Mouse (Mus musculus) gastrocnemius, postnatal 10 days (tissue): ENCODE measurements at regions not wholly inside any gene's neighbourhood (a gene's known extent, or its start where the extent isn't known, plus 50 kb on each side); places are given as distances from the start of the nearest gene placed in this dataset.
A peak's percentile ranks its signal among the peaks of the same experiment; 100 is the strongest.

Source experiments
- DNase-seq: peaks from one replicate; pipeline ENCODE4 v3.0.0; 2021; ENCODE audit warnings: mixed read lengths

DNA sequence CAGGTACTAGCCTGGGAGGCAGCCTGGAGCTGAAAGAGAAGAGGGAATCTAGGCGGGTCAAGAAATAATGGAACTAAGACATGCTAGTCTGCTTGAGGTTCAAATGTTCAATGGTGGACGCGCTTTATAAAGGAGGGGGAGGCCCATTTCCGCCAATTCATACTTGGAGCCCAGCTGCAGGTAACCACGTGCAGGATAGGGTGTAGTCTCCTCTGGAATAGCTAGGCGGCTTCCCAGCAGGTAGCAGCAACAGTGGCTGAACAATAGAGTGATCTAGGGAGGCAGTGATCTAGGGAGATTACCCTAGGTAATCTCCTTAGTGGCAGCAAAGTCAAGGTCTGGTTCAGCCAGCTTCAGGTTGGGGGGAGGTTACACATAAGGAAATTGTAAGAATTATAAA, 134.6 kb downstream of the Sh2d4b start:
- no peak for DNase-seq

GRCm38 (mm10) chr14:40740541-40740940, 152.5 kb downstream of the Sh2d4b start:
- DNase-seq: no peak

GRCm38 (mm10) chr14:40731861-40732260, 161.2 kb downstream of the Sh2d4b start:
- DNase-seq: peak; percentile 12

DNA sequence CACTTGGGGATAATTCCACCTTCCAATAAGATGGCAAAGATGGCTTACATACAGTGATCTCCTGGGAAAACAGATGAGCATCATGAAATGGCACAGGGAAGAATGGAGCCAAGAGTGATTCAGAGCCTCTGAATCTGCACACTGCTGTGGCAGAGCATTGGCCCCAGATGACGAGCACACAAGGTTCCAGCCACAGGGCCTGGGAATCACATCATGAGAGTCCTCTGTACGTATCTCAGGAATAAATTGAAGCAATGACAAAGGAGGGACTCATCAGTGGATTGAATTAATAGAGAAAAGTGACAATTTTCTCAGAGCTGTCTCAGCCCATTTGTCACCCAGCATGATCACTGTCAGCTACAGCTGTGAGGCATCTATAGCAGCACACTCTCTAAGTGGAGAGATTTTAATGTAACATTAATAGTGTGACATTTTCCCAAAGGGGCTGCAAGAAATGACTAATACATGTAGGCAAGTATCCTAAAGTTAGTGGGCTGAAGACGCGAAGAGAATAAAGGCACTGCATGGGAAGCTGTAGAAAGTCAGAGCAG, 184.0 kb downstream of the Sh2d4b start:
- DNase-seq: no peak

DNA sequence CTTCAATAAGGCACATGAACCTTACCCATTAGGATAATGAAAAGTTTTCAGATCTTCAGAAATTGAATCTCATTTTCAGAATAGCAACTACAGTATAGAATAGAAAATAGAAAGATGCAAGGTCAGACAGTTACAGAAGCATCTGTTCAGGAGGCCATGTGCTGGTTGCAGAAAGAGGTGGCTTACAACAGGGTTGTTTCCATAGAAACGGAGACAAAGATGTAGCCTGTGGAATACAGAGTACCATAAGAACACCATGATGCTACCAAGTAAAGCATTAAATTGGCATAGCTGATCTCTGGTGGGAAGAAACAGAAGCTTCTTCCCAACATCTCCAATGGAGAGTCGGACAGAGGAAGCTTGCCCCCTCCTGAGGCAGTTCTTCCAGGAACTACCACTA, 185.6 kb downstream of the Sh2d4b start:
- no peak for DNase-seq

GRCm38 (mm10) chr14:40703451-40703850, 189.6 kb downstream of the Sh2d4b start:
- no peak for DNase-seq

DNA sequence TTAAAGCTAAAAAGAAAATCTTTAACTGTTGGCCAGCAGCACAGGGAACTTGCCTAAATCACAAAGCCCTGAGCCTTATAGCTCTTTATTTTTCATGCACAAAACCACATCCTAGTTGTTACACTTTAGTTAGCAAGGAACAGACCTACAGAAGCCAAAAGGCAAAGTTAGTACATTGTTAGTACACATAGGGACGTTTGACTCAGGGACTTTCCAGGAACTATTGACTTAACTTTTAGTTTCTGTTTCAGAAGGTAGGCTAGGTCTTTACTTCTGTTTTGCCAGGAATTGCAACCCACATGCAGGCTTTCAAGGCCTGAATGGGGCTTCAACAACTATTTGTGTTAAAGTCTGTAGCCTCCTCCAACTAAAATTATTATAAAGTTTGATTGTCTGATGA, 211.4 kb downstream of the Sh2d4b start:
- no peak for DNase-seq

DNA sequence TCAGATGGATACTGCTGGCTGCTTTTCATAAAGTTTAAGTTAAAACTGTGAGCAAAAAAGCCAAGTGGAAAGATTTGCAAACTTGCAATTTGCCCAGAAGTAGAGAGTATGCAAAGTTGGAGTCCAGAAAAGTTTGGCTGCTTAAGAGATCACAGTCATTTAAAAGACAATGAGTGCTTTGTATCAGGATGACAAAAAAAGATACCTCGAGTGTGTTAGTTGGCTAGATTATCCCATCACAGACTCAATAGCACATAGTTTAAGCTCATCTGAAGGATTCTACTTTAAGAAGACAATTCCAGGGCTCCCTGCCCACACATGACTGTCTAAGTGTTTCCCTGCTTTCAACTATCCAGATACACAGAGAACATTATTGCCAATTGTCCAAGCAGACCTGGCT, 239.5 kb downstream of the Sh2d4b start:
- no peak for DNase-seq
